8 mouse cellular contexts compared by ENCODE assay signal in genomic region chr8:105297511-105298192, GRCm38 (mm10). TPM values are rescaled to one million over a fixed set of nuclear protein-coding genes. Genes with fewer than 3 reads are reported as not detected.
A peak's percentile ranks its signal among the peaks of the same experiment; 100 is the strongest.
DNase-seq lines count a peak whose midpoint lies in the region; ATAC-seq lines count a peak whose summit lies in the region.

TSS of gene E2f4 (plus strand) at chr8:105297663.

- H3K27me3 ChIP-seq in megakaryocyte, embryonic 14.5 days (replicated peaks), result no peaks in the 10 kb centered on the region

- no peaks in the 10 kb centered on the region for H3K9me3 ChIP-seq in megakaryocyte, embryonic 14.5 days

- ATAC-seq in activated CD4-positive, CD25-positive, alpha-beta regulatory T cell, adult 4 months, result peak; percentile 99
- peak; percentile 84 for ATAC-seq in common myeloid progenitor, adult 5-6 weeks (replicated peaks; ENCODE audit: low read depth, poor library complexity, severe bottlenecking)

- H3K4me1 ChIP-seq in megakaryocyte, embryonic 14.5 days, result peaks cover 93% of the 10 kb centered on the region

- DNase-seq in gastrocnemius, adult 8-10 months (ENCODE audit: low spot score in 2 of 2), result peak; percentile 82 to 89
- DNase-seq in hindlimb bud, embryonic 11.5 days (ENCODE audit: extremely low spot score, low read depth, low spot score), result peak; percentile 61
- peak; percentile 72 to 90 for DNase-seq in left cerebral cortex, adult 8-10 months (ENCODE audit: low spot score in 2 of 2)
- DNase-seq in right cerebral cortex, postnatal 10 days (ENCODE audit: low spot score in 2 of 2), result peak; percentile 96
- DNase-seq in urinary bladder, postnatal 4 days (ENCODE audit: low spot score in 2 of 2), result peak; percentile 86 to 91

- H3K4me3 ChIP-seq in megakaryocyte, embryonic 14.5 days (replicated peaks), result peak within 1 kb of the TSS; percentile 97

- peaks cover 63% of the 10 kb centered on the region for H3K36me3 ChIP-seq in megakaryocyte, embryonic 14.5 days (replicated peaks; ENCODE audit: low read length)

RNA-seq across cellular contexts. Expression of gene E2f4, which starts in this region (rescaled TPM):
- polyA plus RNA-seq in activated CD4-positive, CD25-positive, alpha-beta regulatory T cell, adult 4 months (2017; shearing (Covaris generic)), result 10 to 100 TPM; 49.1 to 64.7 TPM
- total RNA-seq in common myeloid progenitor, adult 5-6 weeks (2017), result 52.6 and 69.5 TPM in 2 replicates
- total RNA-seq in gastrocnemius, adult 8-10 months (2022), result 10 to 100 TPM; 28.1 to 37.8 (median 33.7) TPM
- 10 to 100 TPM; 31.2 to 39.0 (median 34.8) TPM for total RNA-seq in left cerebral cortex, adult 8-10 months (2022)
- 39.4 and 41.2 TPM in 2 replicates for polyA plus RNA-seq in megakaryocyte, embryonic 14.5 days (2012; ENCODE audit: insufficient read depth, low replicate concordance)

Comparison
In these comparisons a context has a peak if more than half of its experiments do, and no peak if none do; other contexts are left out.
1. Peak in every context shown above with its lines: DNase-seq, ATAC-seq and H3K4me3 ChIP-seq.